Mouse (Mus musculus) splenic B cell, adult 2 months (primary cell): ENCODE results near the gene Prkar2b.

Experiments used
- DNase-seq: peaks from one replicate; pipeline ENCODE4 v3.0.0-alpha.2; 2011; ENCODE audit warnings: low read depth, low spot score
- H3K27me3 ChIP-seq: 2 replicates; pipeline ENCODE4 v1.6.1; 2012; ENCODE audit warnings: mild to moderate bottlenecking, low read length, moderate library complexity, mixed read lengths; ENCODE audit not compliant: control insufficient read depth, poor library complexity, insufficient read depth, severe bottlenecking
- H3K36me3 ChIP-seq: 2 replicates; pipeline ENCODE4 v1.6.1; 2012; ENCODE audit warnings: mild to moderate bottlenecking, low read length, moderate library complexity, mixed read lengths; ENCODE audit not compliant: control insufficient read depth, poor library complexity, insufficient read depth, severe bottlenecking

The Prkar2b gene

GRCm38 (mm10) chr12:31948101-31949000, 112.7 kb downstream of the Prkar2b start:
- no peaks in the 10 kb centered on the region; the same call in 1 of the 2 replicates for H3K36me3 ChIP-seq
- H3K27me3 ChIP-seq = no peaks in the 10 kb centered on the region
- DNase-seq = no peak

GRCm38 (mm10) chr12:31947476-31947875, 113.6 kb downstream of the Prkar2b start:
- Histone ChIP-seq H3K36me3 (peaks cover 2% of the 10 kb centered on the region), H3K27me3 (no peaks in the 10 kb centered on the region)
- DNase-seq = peak; percentile 73

GRCm38 (mm10) chr12:31944405-31944804, 116.7 kb downstream of the Prkar2b start:
- DNase-seq = no peak
- H3K36me3 ChIP-seq = peaks cover 10% of the 10 kb centered on the region
- no peaks in the 10 kb centered on the region for H3K27me3 ChIP-seq

GRCm38 (mm10) chr12:31943020-31943654, 118.0 kb downstream of the Prkar2b start:
- Histone ChIP-seq H3K36me3 (peaks cover 17% of the 10 kb centered on the region), H3K27me3 (no peaks in the 10 kb centered on the region)
- DNase-seq = no peak

- Histone ChIP-seq H3K36me3 (peaks cover 17% of the 10 kb centered on the region), H3K27me3 (no peaks in the 10 kb centered on the region)
- DNase-seq = no peak
Measured at GRCm38 (mm10) chr12:31939026-31939425, 122.1 kb downstream of the Prkar2b start.

- no peaks in the 10 kb centered on the region for H3K27me3 ChIP-seq
- H3K36me3 ChIP-seq = peaks cover 17% of the 10 kb centered on the region
- no peak for DNase-seq
Measured at GRCm38 (mm10) chr12:31938391-31938997, 122.6 kb downstream of the Prkar2b start.

GRCm38 (mm10) chr12:31937613-31938012, 123.5 kb downstream of the Prkar2b start:
- H3K36me3 ChIP-seq = peaks cover 16% of the 10 kb centered on the region
- DNase-seq = no peak
- no peaks in the 10 kb centered on the region for H3K27me3 ChIP-seq

GRCm38 (mm10) chr12:31936657-31937300, 124.3 kb downstream of the Prkar2b start:
- DNase-seq = no peak
- Histone ChIP-seq H3K36me3 (peaks cover 16% of the 10 kb centered on the region), H3K27me3 (no peaks in the 10 kb centered on the region)

GRCm38 (mm10) chr12:31931818-31932217, 129.3 kb downstream of the Prkar2b start:
- Histone ChIP-seq H3K36me3 (peaks cover 6% of the 10 kb centered on the region), H3K27me3 (no peaks in the 10 kb centered on the region)
- no peak for DNase-seq

GRCm38 (mm10) chr12:31928498-31928897, 132.6 kb downstream of the Prkar2b start:
- DNase-seq = no peak
- Histone ChIP-seq H3K36me3 (peaks cover 18% of the 10 kb centered on the region), H3K27me3 (no peaks in the 10 kb centered on the region)

- DNase-seq = peak; percentile 57
- peaks cover 18% of the 10 kb centered on the region for H3K36me3 ChIP-seq
- H3K27me3 ChIP-seq = no peaks in the 10 kb centered on the region
Measured at GRCm38 (mm10) chr12:31926661-31927061, 134.4 kb downstream of the Prkar2b start.

- Histone ChIP-seq H3K27me3 (no peaks in the 10 kb centered on the region), H3K36me3 (peaks cover 15% of the 10 kb centered on the region)
- no peak for DNase-seq
Measured at GRCm38 (mm10) chr12:31925343-31925742, 135.8 kb downstream of the Prkar2b start.

- no peak for DNase-seq
- H3K36me3 ChIP-seq = peaks cover 15% of the 10 kb centered on the region
Measured at GRCm38 (mm10) chr12:31924135-31924534, 137.0 kb downstream of the Prkar2b start.

GRCm38 (mm10) chr12:31920464-31921405, 140.4 kb downstream of the Prkar2b start:
- Histone ChIP-seq H3K27me3 (no peaks in the 10 kb centered on the region), H3K36me3 (peaks cover 9% of the 10 kb centered on the region; the same call in 1 of the 2 replicates)
- DNase-seq = no peak

More at GRCm38 (mm10) chr12:31924135-31924534, 137.0 kb downstream of the Prkar2b start:
- H3K27me3 ChIP-seq = no peaks in the 10 kb centered on the region
